Mouse (Mus musculus) hindbrain, embryonic 13.5 days (tissue): ENCODE data around the gene Hadhb. TPM values are rescaled to one million over a fixed set of nuclear protein-coding genes. Genes with fewer than 3 reads are reported as not detected.
A peak's percentile ranks its signal among the peaks of the same experiment; 100 is the strongest.

ENCODE experiments used
- ATAC-seq: fragments of 200-750 bp; cut with Nextera tagmentation; 2 replicates; pipeline ENCODE4 v1.8.0; 2017; ENCODE audit warnings: moderate TSS enrichment; ENCODE audit not compliant: low FRiP score
- H3K27ac ChIP-seq: fragments of 300-500 bp; sonication (generic); 2 replicates; pipeline ENCODE4 v1.5.1; 2015; ENCODE audit warnings: inconsistent platforms, mild to moderate bottlenecking, moderate library complexity
- H3K27me3 ChIP-seq: fragments of 300-500 bp; sonication (generic); 2 replicates; pipeline ENCODE4 v1.6.1; 2015; ENCODE audit warnings: mild to moderate bottlenecking, inconsistent platforms
- H3K36me3 ChIP-seq: fragments of 300-500 bp; sonication (generic); 2 replicates; pipeline ENCODE4 v1.6.1; 2015; ENCODE audit warnings: mild to moderate bottlenecking, inconsistent platforms
- H3K4me1 ChIP-seq: fragments of 300-500 bp; sonication (generic); replicated peaks from 2 replicates; pipeline ENCODE4 v1.6.1; 2015; ENCODE audit warnings: inconsistent platforms
- H3K4me2 ChIP-seq: fragments of 300-500 bp; sonication (generic); 2 replicates; pipeline ENCODE4 v1.6.1; 2015; ENCODE audit warnings: inconsistent platforms, mild to moderate bottlenecking, moderate library complexity
- H3K4me3 ChIP-seq: fragments of 300-500 bp; sonication (generic); 2 replicates; pipeline ENCODE4 v1.5.1; 2015; ENCODE audit warnings: mild to moderate bottlenecking, inconsistent platforms
- H3K9ac ChIP-seq: fragments of 300-500 bp; sonication (generic); 2 replicates; pipeline ENCODE4 v1.6.1; 2015; ENCODE audit warnings: mild to moderate bottlenecking, inconsistent platforms
- H3K9me3 ChIP-seq: fragments of 300-500 bp; sonication (generic); 2 replicates; pipeline ENCODE4 v1.6.1; 2016; ENCODE audit warnings: inconsistent platforms
- WGBS: fragments of 180-500 bp; shearing (Covaris S2); methylation state at CpG from one replicate; pipeline ENCODE4 v1.1.7; 2015; 5-methylcytosine and 5-hydroxymethylcytosine counted together
- polyA plus RNA-seq: library from polyadenylated mRNA; unstranded; fragments of >200 nt; fragmentation: Nextera tagmentation; extraction: Ambion mirVana; gene quantifications from 2 replicates; pipeline ENCODE4 v1.2.1, GENCODE M21; 2015

The Hadhb gene
- polyA plus RNA-seq, 1 experiment from 2014 or later, result 70.7 TPM

DNA sequence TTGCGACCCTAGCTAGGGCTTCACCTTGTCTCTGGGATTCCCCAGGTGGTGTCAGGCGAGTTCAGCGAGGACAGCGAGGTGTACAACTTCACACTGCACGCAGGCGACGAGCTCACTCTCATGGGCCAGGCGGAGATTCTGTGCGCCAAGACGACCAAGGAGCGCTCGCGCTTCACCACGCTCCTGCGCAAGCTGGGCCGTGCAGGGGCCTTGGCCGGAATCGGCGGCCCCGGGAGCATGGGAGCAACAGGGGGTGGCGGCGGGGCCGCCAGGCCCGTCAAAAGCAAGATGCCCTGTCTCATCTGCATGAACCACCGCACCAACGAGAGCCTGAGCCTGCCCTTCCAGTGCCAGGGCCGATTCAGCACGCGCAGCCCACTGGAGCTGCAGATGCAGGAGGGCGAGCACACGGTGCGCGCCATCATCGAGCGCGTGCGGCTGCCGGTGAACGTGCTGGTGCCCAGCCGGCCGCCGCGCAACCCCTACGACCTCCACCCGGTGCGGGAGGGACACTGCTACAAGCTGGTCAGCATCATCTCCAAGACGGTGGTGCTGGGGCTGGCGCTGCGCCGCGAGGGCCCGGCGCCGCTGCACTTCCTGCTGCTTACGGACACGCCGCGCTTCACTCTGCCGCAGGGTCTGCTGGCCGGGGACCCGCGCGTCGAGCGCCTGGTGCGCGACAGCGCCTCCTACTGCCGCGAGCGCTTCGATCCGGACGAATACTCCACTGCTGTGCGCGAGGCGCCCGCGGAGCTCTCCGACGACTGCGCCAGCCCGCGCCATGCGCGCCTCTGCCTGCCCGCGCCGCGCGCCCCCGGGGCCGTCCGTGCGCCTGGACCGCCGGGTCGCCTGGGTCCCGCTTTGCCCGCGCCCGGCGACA is 40.9 kb upstream of the Hadhb start:
- Histone ChIP-seq H3K4me3 (peak overlapping the region; percentile 49), H3K4me2 (peak overlapping the region; percentile 71), H3K4me1 (peaks cover 48% of the 10 kb centered on the region), H3K36me3 (peaks cover 46% of the 10 kb centered on the region), H3K27ac (peak overlapping the region; percentile 67), H3K9me3 (no peaks in the 10 kb centered on the region), H3K9ac (peak overlapping the region; percentile 75), H3K27me3 (peaks cover 23% of the 10 kb centered on the region)
- ATAC-seq, result peak; percentile 85
- 1% methylated on average over 90 of the region's 103 CpGs for WGBS

DNA sequence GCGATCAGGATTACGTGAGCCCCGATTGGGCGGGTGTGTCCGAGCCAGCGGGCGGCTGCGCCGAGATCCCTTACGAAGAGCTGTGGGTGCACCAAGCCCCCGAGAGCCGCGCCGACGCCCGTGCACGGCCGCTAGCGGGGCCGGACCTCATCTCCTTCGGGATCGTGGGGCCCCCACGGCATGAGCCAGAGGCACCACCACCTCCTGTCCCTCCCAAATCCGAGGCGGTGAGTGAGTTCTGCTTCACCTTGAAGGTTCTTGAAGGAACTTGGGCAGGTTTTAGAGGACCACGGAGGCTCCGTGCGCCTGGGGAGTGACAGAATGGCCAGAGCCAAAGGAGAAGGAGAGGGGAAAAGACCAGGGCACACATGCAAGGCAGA is 40.3 kb upstream of the Hadhb start:
- no peaks in the 10 kb centered on the region for H3K9me3 ChIP-seq
- peaks cover 23% of the 10 kb centered on the region for H3K27me3 ChIP-seq
- ATAC-seq, result peak; percentile 6; the same call in 1 of the 2 replicates
- H3K4me1 ChIP-seq, result peaks cover 43% of the 10 kb centered on the region
- H3K36me3 ChIP-seq, result peaks cover 53% of the 10 kb centered on the region
- WGBS, result 4% methylated on average over 28 of the region's 28 CpGs
- no peak overlapping the region for H3K27ac ChIP-seq
- H3K4me3 ChIP-seq, result peak overlapping the region; percentile 49
- peak overlapping the region; percentile 71 for H3K4me2 ChIP-seq
- H3K9ac ChIP-seq, result peak overlapping the region; percentile 75

DNA sequence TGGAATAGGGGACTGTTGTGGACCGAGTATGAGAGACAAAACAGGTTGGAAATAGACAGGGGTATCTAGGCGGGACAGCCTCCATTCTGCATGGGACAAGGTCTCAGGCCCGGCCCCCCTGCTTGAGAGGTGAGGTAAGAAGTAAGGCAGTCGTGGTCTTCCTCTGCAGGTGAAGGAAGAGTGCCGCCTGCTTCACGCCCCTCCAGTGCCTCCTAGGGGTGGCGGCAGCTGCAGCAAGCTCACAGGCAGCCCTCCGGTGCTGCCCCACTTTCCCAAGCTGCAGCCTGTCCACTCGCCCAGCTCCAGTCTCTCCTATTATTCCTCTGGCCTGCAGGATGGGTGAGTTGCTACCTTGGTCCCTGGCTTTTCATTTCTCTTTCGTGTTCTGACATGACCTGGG is 39.3 kb upstream of the Hadhb start:
- 32% methylated on average over 10 of the region's 10 CpGs for WGBS
- Histone ChIP-seq H3K9ac (no peak overlapping the region), H3K36me3 (peaks cover 62% of the 10 kb centered on the region), H3K27ac (no peak overlapping the region), H3K4me3 (no peak overlapping the region), H3K9me3 (no peaks in the 10 kb centered on the region), H3K27me3 (peaks cover 23% of the 10 kb centered on the region), H3K4me1 (peaks cover 34% of the 10 kb centered on the region), H3K4me2 (no peak overlapping the region)
- ATAC-seq, result no peak

DNA sequence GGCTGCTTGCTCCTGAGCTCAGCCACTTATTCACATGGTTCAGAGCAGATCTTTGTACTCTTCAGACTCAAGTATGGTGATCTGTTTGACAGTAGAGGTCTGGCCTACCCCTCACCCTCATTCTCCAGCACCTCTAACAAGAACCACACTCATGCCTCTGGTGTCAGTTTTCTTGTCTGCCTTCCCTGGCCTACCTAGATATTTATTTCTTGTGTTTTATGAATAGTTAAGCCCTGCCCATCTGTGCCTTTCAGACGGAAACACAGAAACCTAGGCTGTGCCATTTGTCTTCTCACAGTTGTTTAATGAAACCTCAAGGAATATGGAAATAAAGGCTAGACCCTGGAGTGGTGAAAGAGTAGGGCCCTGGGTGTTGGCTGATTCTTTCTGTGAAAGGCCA is 37.0 kb upstream of the Hadhb start:
- 88% methylated on average over 1 of the region's 1 CpGs for WGBS
- Histone ChIP-seq H3K27ac (no peak overlapping the region), H3K4me1 (peaks cover 18% of the 10 kb centered on the region), H3K27me3 (peaks cover 10% of the 10 kb centered on the region), H3K4me3 (no peak overlapping the region), H3K9me3 (no peaks in the 10 kb centered on the region), H3K4me2 (no peak overlapping the region), H3K9ac (no peak overlapping the region; the same call in 1 of the 2 replicates), H3K36me3 (peaks cover 79% of the 10 kb centered on the region)
- no peak for ATAC-seq

DNA sequence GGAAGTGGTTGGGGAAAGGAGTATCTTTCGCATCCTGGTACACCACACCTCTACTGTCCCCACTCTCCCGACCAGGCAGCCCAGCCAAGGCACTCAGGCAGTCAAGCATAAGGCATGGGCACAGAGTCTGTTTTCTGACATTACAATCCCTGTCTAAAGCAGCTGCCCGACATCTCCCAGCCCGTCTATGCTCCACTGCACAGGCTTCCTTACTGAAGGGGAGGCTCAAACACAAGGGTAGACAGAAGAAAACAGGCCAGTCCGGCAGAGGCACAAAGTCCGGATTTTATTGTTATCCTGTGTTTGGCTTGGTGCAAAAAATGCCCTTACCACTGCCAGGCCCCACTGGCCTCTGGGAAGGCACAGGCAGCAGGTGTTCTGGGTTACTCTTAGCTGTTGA is 35.9 kb upstream of the Hadhb start:
- Histone ChIP-seq H3K9ac (no peak overlapping the region), H3K27me3 (no peaks in the 10 kb centered on the region), H3K9me3 (no peaks in the 10 kb centered on the region), H3K4me1 (peaks cover 8% of the 10 kb centered on the region), H3K27ac (no peak overlapping the region), H3K4me2 (no peak overlapping the region), H3K36me3 (peaks cover 86% of the 10 kb centered on the region), H3K4me3 (no peak overlapping the region)
- no peak for ATAC-seq
- WGBS, result 86% methylated on average over 6 of the region's 6 CpGs

DNA sequence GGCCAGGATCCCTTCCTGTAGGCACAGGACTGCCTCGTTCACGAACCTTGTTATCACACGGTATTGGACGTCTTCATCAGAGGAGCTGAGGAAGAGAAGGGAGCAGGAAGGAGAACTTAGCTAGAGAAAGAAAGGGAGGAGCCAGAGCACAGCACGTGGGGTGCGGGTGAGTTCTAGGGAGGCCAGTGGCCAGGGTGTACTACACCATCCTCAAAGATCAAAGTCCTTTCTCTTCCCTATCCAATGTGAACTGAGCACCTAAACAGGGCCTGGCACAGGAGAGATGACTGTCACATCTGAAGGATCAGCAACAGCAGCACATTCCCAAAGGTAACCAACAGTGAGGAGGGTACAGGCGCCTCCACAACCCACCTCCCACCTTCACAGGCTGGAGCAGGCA is 34.9 kb upstream of the Hadhb start:
- 81% methylated on average over 7 of the region's 7 CpGs for WGBS
- Histone ChIP-seq H3K36me3 (peaks cover 96% of the 10 kb centered on the region), H3K4me3 (no peak overlapping the region), H3K27me3 (no peaks in the 10 kb centered on the region), H3K27ac (no peak overlapping the region), H3K4me1 (no peaks in the 10 kb centered on the region), H3K9me3 (no peaks in the 10 kb centered on the region), H3K9ac (no peak overlapping the region), H3K4me2 (no peak overlapping the region)
- no peak for ATAC-seq

DNA sequence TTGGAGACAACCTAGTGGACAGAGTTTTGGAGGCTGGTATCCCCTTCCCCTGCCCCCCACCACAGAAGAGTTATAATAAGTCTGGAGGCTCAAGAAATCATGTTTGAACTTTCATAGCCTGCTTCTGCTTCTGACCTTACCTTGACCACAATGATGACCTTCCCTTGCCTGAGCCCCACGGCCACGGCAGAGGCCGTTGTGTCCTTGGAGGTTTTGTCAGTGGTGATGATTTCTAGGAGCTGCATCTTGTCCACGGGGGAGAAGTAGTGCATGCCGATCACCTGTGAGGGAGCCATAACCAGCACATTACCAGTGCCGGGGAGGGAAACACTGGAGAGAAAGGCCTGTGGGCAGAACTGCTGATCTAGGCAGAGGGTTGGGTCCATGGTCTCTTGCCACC is 32.6 kb upstream of the Hadhb start:
- Histone ChIP-seq H3K9me3 (no peaks in the 10 kb centered on the region), H3K36me3 (peaks cover 100% of the 10 kb centered on the region), H3K4me1 (no peaks in the 10 kb centered on the region), H3K4me2 (no peak overlapping the region), H3K4me3 (no peak overlapping the region), H3K27me3 (no peaks in the 10 kb centered on the region), H3K27ac (no peak overlapping the region), H3K9ac (no peak overlapping the region)
- no peak for ATAC-seq
- 93% methylated on average over 6 of the region's 6 CpGs for WGBS

DNA sequence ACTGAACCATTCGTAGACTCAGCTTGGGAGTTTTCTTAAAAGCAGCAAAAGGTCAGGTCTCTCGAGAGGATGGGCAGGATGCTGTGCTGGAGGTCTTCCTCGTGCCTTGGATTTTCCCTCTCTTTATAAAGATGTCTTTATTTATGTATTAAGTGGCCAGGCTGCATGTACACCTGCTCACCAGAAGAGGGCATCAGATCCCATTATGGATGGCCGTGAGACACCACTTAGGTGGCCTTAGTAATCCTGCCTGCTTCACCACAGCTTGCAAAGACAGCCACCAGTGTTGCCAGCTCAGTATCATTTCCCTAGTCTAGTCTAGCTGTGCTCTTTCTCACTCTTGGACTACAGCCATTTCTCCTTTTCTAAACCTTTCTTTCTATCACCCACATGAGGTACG is 29.5 kb upstream of the Hadhb start:
- H3K36me3 ChIP-seq, result peaks cover 99% of the 10 kb centered on the region
- H3K27ac ChIP-seq, result no peak overlapping the region
- no peak overlapping the region for H3K4me3 ChIP-seq
- no peak for ATAC-seq
- no peak overlapping the region for H3K9ac ChIP-seq
- 42% methylated on average over 5 of the region's 5 CpGs for WGBS
- no peak overlapping the region for H3K4me2 ChIP-seq
- H3K9me3 ChIP-seq, result no peaks in the 10 kb centered on the region
- H3K27me3 ChIP-seq, result no peaks in the 10 kb centered on the region
- no peaks in the 10 kb centered on the region for H3K4me1 ChIP-seq

DNA sequence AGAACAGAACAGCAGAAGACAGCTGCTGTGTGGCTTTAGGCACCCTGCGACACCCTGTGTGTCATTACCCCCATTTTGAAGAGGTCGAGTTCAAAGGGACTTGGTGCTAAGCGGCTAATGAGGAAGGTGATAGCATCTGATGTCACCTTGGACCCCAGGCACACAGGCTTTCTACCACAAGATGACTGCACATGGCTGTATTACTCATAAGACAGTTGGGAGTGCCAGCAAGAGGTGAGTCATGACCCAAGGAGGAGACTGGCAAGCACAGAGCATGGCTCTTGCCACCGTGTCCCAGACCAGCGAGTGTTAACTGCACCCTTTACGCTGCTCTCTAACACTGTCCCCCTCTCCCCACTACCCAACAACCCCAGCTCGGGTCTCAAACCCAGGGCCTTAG is 28.3 kb upstream of the Hadhb start:
- Histone ChIP-seq H3K9me3 (no peaks in the 10 kb centered on the region), H3K27ac (no peak overlapping the region), H3K36me3 (peaks cover 94% of the 10 kb centered on the region), H3K4me2 (no peak overlapping the region), H3K4me1 (no peaks in the 10 kb centered on the region), H3K4me3 (no peak overlapping the region), H3K9ac (no peak overlapping the region), H3K27me3 (no peaks in the 10 kb centered on the region)
- 89% methylated on average over 7 of the region's 7 CpGs for WGBS
- ATAC-seq, result no peak

DNA sequence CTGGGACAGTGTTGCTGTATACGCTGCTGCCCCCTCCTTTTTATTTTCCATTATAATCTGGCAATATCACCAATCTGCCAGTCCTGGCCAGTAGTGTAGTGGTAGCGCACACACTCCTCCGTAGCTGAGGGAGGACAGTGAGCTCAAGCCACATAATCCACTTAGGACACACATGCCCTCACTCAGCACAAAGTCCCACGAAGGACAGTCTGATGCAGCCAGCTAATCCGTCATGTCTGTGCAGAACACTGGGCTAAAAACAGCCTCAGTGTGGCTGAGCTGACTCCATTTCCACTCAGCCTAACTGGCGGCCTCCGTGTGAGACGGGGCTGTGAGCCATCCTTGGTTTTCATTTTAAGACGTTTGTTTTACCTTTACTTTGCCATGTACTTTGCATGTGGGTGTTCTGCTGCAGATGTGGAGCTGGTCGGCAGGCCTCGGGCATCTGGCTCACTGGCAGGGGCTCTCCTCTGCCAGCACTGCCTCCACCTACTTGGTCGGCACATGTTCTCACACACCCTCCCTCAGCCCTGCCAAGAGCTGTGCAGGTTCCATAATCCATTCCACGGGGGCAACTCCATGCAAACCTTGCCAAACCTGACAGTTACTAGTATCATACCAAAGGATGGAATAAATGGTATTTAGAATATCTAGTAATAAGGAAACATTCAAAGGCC is 27.0 kb upstream of the Hadhb start:
- ATAC-seq, result no peak
- Histone ChIP-seq H3K9me3 (no peaks in the 10 kb centered on the region), H3K27ac (no peak overlapping the region), H3K36me3 (peaks cover 94% of the 10 kb centered on the region), H3K27me3 (no peaks in the 10 kb centered on the region), H3K4me3 (no peak overlapping the region), H3K4me1 (no peaks in the 10 kb centered on the region), H3K4me2 (no peak overlapping the region), H3K9ac (no peak overlapping the region)
- WGBS, result 94% methylated on average over 13 of the region's 13 CpGs

DNA sequence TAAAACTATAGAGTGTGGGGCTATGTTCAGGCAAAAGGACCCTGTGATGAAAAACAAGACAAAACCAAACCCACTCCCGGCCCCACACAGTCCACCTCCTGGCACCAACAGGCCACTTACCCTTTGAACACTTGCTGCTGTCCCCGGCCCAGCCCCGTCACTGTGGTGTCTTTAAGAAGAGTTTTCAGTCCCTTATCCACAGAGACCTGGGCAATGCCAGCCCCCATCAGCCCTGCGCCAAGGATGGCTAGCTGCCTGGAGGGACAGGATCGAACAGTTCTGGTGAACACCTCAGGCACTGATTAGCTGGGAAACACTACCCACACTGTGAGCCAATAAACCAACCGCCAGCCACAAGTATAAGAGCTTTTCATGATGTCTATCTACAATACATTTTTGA is 26.4 kb upstream of the Hadhb start:
- ATAC-seq, result no peak
- peaks cover 93% of the 10 kb centered on the region for H3K36me3 ChIP-seq
- no peak overlapping the region for H3K4me2 ChIP-seq
- WGBS, result 97% methylated on average over 6 of the region's 6 CpGs
- no peak overlapping the region for H3K27ac ChIP-seq
- no peak overlapping the region for H3K4me3 ChIP-seq
- no peaks in the 10 kb centered on the region for H3K9me3 ChIP-seq
- no peaks in the 10 kb centered on the region for H3K27me3 ChIP-seq
- H3K4me1 ChIP-seq, result no peaks in the 10 kb centered on the region
- H3K9ac ChIP-seq, result no peak overlapping the region

DNA sequence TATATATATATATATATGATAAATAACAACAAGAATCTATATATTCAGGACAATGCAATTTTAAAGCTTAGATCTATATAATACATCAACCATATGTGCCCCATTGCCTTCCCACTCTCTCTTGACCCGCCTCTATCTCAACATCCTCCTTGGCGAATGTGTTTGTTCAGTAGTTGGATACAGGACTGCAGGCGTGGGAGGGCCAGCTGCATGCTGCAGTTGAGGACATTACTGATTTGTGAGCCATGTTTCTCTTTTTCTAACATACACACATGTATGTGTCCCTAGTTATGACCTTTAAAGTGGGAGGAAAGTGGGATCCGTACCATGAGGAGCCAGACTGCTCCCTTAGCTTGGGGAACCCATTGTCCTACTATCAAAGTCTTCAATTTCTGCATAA is 23.8 kb upstream of the Hadhb start:
- ATAC-seq, result no peak
- Histone ChIP-seq H3K4me3 (no peak overlapping the region), H3K9ac (no peak overlapping the region), H3K27me3 (no peaks in the 10 kb centered on the region), H3K9me3 (no peaks in the 10 kb centered on the region), H3K4me1 (no peaks in the 10 kb centered on the region), H3K27ac (no peak overlapping the region), H3K4me2 (no peak overlapping the region), H3K36me3 (peaks cover 91% of the 10 kb centered on the region)
- 96% methylated on average over 4 of the region's 4 CpGs for WGBS

DNA sequence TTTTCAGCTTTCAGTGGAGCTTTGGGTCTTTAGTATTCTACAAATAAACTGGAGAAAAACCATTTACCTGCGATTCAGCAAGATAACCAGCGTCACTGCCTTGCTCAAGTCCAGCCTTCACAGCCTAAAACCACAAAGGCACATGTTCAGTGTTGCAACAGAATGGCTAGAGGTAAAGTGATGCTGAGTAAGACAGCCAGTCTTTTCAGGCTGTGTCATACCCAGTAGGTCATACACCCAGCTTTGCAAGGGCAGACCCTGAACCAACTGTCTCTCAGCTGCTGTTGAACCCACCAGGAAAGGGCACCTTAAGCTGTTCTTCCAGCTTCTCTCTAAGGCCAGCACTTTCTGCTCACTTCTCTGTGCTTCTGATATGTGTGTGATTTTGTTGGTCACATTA is 22.9 kb upstream of the Hadhb start:
- no peak overlapping the region for H3K9ac ChIP-seq
- 95% methylated on average over 2 of the region's 2 CpGs for WGBS
- H3K4me2 ChIP-seq, result no peak overlapping the region
- H3K36me3 ChIP-seq, result peaks cover 87% of the 10 kb centered on the region
- no peaks in the 10 kb centered on the region for H3K4me1 ChIP-seq
- ATAC-seq, result no peak
- H3K4me3 ChIP-seq, result no peak overlapping the region
- H3K27ac ChIP-seq, result no peak overlapping the region
- no peaks in the 10 kb centered on the region for H3K27me3 ChIP-seq
- H3K9me3 ChIP-seq, result no peaks in the 10 kb centered on the region
